Mouse (Mus musculus): Measurements from ENCODE around the gene Spint2. TPM values are rescaled to one million over a fixed set of nuclear protein-coding genes. Genes with fewer than 3 reads are reported as not detected.
A peak's percentile ranks its signal among the peaks of the same experiment; 100 is the strongest.

Spint2 gene
- polyA plus RNA-seq, 1 experiment from 2014 or later: 265 TPM

- 26% methylated on average over 19 of the region's 19 CpGs for WGBS
Measured at GRCm38 (mm10) chr7:29293131-29294065, 11.7 kb upstream of the Spint2 start.

GRCm38 (mm10) chr7:29292458-29293098 lies 10.9 kb upstream of the Spint2 start:
- Histone ChIP-seq H3K9ac (no peak overlapping the region), H3K27me3 (ENCODE audit: insufficient read depth, low read length) (no peaks in the 10 kb centered on the region), H3K27ac (ENCODE audit: low read depth) (peak overlapping the region; percentile 86), H3K36me3 (ENCODE audit: insufficient read depth) (peaks cover 13% of the 10 kb centered on the region; the same call in 1 of the 2 replicates), H3K4me3 (ENCODE audit: low read depth, low read length) (peak overlapping the region; percentile 16), H3K9me3 (ENCODE audit: low read depth, low read length) (no peaks in the 10 kb centered on the region), H3K4me1 (ENCODE audit: insufficient read depth) (peaks cover 32% of the 10 kb centered on the region), H3K4me2 (peak overlapping the region; percentile 79)
- DNase-seq (peak; percentile 39), ATAC-seq (ENCODE audit: insufficient read depth) (no peak)
- WGBS: 16% methylated on average over 8 of the region's 8 CpGs
- TF ChIP-seq CTCF (IDR thresholded peaks at IDR 0.05; ENCODE audit: low read depth): no peak

More at GRCm38 (mm10) chr7:29293131-29294065, 11.7 kb upstream of the Spint2 start:
- Histone ChIP-seq H3K27me3 (ENCODE audit: insufficient read depth, low read length) (no peaks in the 10 kb centered on the region), H3K36me3 (ENCODE audit: insufficient read depth) (peaks cover 13% of the 10 kb centered on the region; the same call in 1 of the 2 replicates), H3K4me2 (peak overlapping the region; percentile 79), H3K27ac (ENCODE audit: low read depth) (peak overlapping the region; percentile 86), H3K4me3 (ENCODE audit: low read depth, low read length) (peak overlapping the region; percentile 16; the same call in 1 of the 2 replicates), H3K4me1 (ENCODE audit: insufficient read depth) (peaks cover 32% of the 10 kb centered on the region), H3K9me3 (ENCODE audit: low read depth, low read length) (no peaks in the 10 kb centered on the region), H3K9ac (no peak overlapping the region)
- no peak for TF ChIP-seq CTCF (IDR thresholded peaks at IDR 0.05; ENCODE audit: low read depth)
- ATAC-seq (ENCODE audit: insufficient read depth) (peak; percentile 28), DNase-seq (peak; percentile 80)

- peak overlapping the region; percentile 61 for H3K4me3 ChIP-seq (ENCODE audit: low read depth, low read length)
- peak overlapping the region; percentile 99 for H3K27ac ChIP-seq (ENCODE audit: low read depth)
- peaks cover 13% of the 10 kb centered on the region; the same call in 1 of the 2 replicates for H3K36me3 ChIP-seq (ENCODE audit: insufficient read depth)
- no peak for TF ChIP-seq CTCF (IDR thresholded peaks at IDR 0.05; ENCODE audit: low read depth)
- WGBS: 8% methylated on average over 7 of the region's 7 CpGs
- DNase-seq (peak; percentile 64), ATAC-seq (ENCODE audit: insufficient read depth) (no peak)
- H3K4me1 ChIP-seq (ENCODE audit: insufficient read depth): peaks cover 32% of the 10 kb centered on the region
- H3K27me3 ChIP-seq (ENCODE audit: insufficient read depth, low read length): no peaks in the 10 kb centered on the region
- peak overlapping the region; percentile 79 for H3K4me2 ChIP-seq
- H3K9me3 ChIP-seq (ENCODE audit: low read depth, low read length): no peaks in the 10 kb centered on the region
- peak overlapping the region; percentile 33 for H3K9ac ChIP-seq
Measured at GRCm38 (mm10) chr7:29291616-29292457, 10.1 kb upstream of the Spint2 start.

DNA sequence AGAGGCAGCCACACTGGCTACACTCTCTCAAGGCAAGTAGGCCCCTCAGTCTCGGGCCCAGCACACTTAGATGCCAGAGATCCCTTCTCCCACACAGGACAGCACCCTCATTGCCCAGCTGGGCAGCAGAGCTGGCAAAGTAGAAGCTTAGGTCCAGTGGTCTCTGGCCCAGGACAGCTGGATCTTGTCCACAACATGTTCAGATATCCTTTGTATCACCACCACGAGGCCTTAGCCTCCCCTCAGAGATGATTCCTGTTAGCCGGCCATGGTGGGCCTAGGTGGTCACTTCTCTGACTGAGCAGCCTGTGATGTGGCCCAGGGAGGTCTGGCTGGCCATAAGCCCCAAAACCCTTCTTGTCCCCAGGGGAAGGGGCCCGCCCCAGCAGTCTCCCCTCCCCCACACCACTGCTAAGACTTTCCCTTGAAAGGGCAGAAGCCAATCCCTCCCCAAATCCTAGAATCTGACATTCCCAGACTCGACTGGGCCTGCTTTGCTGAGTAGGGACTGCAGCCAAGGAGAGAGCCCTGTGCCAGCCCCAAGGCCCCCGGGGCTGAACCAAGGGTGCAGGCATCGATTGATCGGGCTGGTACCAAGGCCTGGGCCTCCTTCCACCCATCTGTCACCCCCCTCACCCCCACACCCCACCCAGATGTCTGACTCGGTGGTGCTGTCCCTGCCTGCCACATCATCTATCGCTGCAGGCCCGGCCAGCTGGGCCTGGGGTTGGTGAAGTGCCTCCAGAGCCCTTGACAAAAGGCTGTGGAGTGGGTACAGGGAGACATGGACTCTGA lies 9.2 kb upstream of the Spint2 start:
- 24% methylated on average over 11 of the region's 11 CpGs for WGBS
- Histone ChIP-seq H3K9ac (peak overlapping the region; percentile 33), H3K9me3 (ENCODE audit: low read depth, low read length) (no peaks in the 10 kb centered on the region), H3K4me1 (ENCODE audit: insufficient read depth) (peaks cover 32% of the 10 kb centered on the region), H3K4me2 (peak overlapping the region; percentile 79), H3K4me3 (ENCODE audit: low read depth, low read length) (peak overlapping the region; percentile 61), H3K36me3 (ENCODE audit: insufficient read depth) (peaks cover 13% of the 10 kb centered on the region; the same call in 1 of the 2 replicates), H3K27me3 (ENCODE audit: insufficient read depth, low read length) (no peaks in the 10 kb centered on the region), H3K27ac (ENCODE audit: low read depth) (peak overlapping the region; percentile 99)
- peak; percentile 76 for DNase-seq
- no peak for TF ChIP-seq CTCF (IDR thresholded peaks at IDR 0.05; ENCODE audit: low read depth)
- ATAC-seq (ENCODE audit: insufficient read depth): peak; percentile 10; the same call in 1 of the 2 replicates

DNA sequence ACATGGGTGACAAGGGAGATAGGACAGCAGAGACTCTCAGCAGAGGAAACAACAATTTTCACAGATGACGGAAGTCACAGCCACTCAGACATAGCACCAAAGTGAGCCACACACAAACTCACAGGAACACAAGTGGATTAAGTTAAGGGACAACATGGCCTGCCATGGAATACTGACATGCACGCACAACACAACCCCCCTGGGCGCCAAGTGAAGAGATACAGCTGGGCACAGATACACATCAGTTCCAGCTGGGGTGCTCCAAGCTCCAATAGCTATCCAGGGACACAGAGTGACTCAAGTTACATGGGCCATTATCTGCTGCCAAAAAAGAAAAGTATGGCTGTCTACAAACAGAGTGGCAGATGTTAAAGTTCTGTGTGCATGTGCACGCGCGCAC lies 8.1 kb upstream of the Spint2 start:
- WGBS: 44% methylated on average over 6 of the region's 6 CpGs
- peaks cover 32% of the 10 kb centered on the region for H3K4me1 ChIP-seq (ENCODE audit: insufficient read depth)
- peak; percentile 97 for DNase-seq
- peak overlapping the region; percentile 74 for H3K9ac ChIP-seq
- ATAC-seq (ENCODE audit: insufficient read depth): peak; percentile 71
- no peaks in the 10 kb centered on the region for H3K9me3 ChIP-seq (ENCODE audit: low read depth, low read length)
- H3K36me3 ChIP-seq (ENCODE audit: insufficient read depth): peaks cover 13% of the 10 kb centered on the region; the same call in 1 of the 2 replicates
- peak overlapping the region; percentile 61 for H3K4me3 ChIP-seq (ENCODE audit: low read depth, low read length)
- peak overlapping the region; percentile 99 for H3K27ac ChIP-seq (ENCODE audit: low read depth)
- TF ChIP-seq CTCF (IDR thresholded peaks at IDR 0.05; ENCODE audit: low read depth): no peak
- no peaks in the 10 kb centered on the region for H3K27me3 ChIP-seq (ENCODE audit: insufficient read depth, low read length)
- peak overlapping the region; percentile 79 for H3K4me2 ChIP-seq
